ENCODE assay signal across 8 mouse cellular contexts in genomic region chr8:105937496-105938305, GRCm38 (mm10). TPM values are rescaled to one million over a fixed set of nuclear protein-coding genes. Genes with fewer than 3 reads are reported as not detected.
DNase-seq lines count a peak whose midpoint lies in the region; ATAC-seq lines count a peak whose summit lies in the region.

No protein-coding gene starts in this region.

- peak; percentile 31 for ATAC-seq in frontal cortex, adult (ENCODE audit: low TSS enrichment)
- peak; percentile 48 for ATAC-seq in erythroblast, adult 5-6 weeks (replicated peaks; ENCODE audit: low FRiP score, poor library complexity, severe bottlenecking)

- no peak for DNase-seq in frontal cortex, postnatal 10 days (ENCODE audit: low spot score in 2 of 2)
- peak; percentile 55 for DNase-seq in adrenal gland, adult 8-10 months
- DNase-seq in heart, postnatal 4 days = peak; percentile 53
- DNase-seq in layer of hippocampus, postnatal 10 days (ENCODE audit: low spot score in 2 of 2) = peak; percentile 48 to 59
- DNase-seq in lung, postnatal 36 days = peak; percentile 71
- peak; percentile 40 for DNase-seq in spleen, adult 12 weeks (ENCODE audit: low spot score)

RNA-seq across cellular contexts. Expression of gene Psmb10, which starts 0.5 kb away (rescaled TPM):
- total RNA-seq in adrenal gland, adult 8-10 months (2022) = 100 to 1,000 TPM in 1 of 4 experiments, 10 to 100 TPM in 3; 66.8 to 110 (median 68.4) TPM
- 22.9 and 51.4 TPM in 2 replicates for total RNA-seq in erythroblast, adult 5-6 weeks (2015; ENCODE audit: low replicate concordance)
- total RNA-seq in erythroblast, adult 5-6 weeks (2017; ENCODE audit: low replicate concordance) = 7.2 and 13.2 TPM in 2 replicates
- total RNA-seq in heart, postnatal 4 days (2021) = 10 to 100 TPM; 85.4 to 94.0 TPM
- 10 to 100 TPM; 70.2 to 82.5 TPM for total RNA-seq in layer of hippocampus, postnatal 10 days (2021)

RNA-seq across cellular contexts. Expression of gene Ctrl, which starts 4.0 kb away (rescaled TPM):
- total RNA-seq in adrenal gland, adult 8-10 months (2022) = 1 to 10 TPM in 1 of 4 experiments, under 1 TPM in 2, not detected in 1; 0.78 to 1.8 (median 0.86) TPM
- not detected in 2 replicates for total RNA-seq in erythroblast, adult 5-6 weeks (2015; ENCODE audit: low replicate concordance)
- not detected in 2 replicates for total RNA-seq in erythroblast, adult 5-6 weeks (2017; ENCODE audit: low replicate concordance)
- under 1 TPM in 1 of 2 experiments, not detected in 1; 0.32 TPM for total RNA-seq in heart, postnatal 4 days (2021)
- under 1 TPM; 0.85 to 0.91 TPM for total RNA-seq in layer of hippocampus, postnatal 10 days (2021)

RNA-seq across cellular contexts. Expression of gene Lcat, which starts 5.5 kb away (rescaled TPM):
- total RNA-seq in adrenal gland, adult 8-10 months (2022) = 1 to 10 TPM; 1.1 to 3.1 (median 2.2) TPM
- 1.3 TPM in 1 of 2 replicates, not detected in the other for total RNA-seq in erythroblast, adult 5-6 weeks (2015; ENCODE audit: low replicate concordance)
- not detected in 2 replicates for total RNA-seq in erythroblast, adult 5-6 weeks (2017; ENCODE audit: low replicate concordance)
- 1 to 10 TPM; 1.4 to 1.7 TPM for total RNA-seq in heart, postnatal 4 days (2021)
- total RNA-seq in layer of hippocampus, postnatal 10 days (2021) = 10 to 100 TPM; 30.1 to 30.7 TPM

RNA-seq across cellular contexts. Expression of gene Slc12a4, which starts 28.2 kb away (rescaled TPM):
- 10 to 100 TPM; 46.2 to 86.2 (median 68.3) TPM for total RNA-seq in adrenal gland, adult 8-10 months (2022)
- total RNA-seq in erythroblast, adult 5-6 weeks (2015; ENCODE audit: low replicate concordance) = 4.0 and 7.9 TPM in 2 replicates
- 0.68 and 1.4 TPM in 2 replicates for total RNA-seq in erythroblast, adult 5-6 weeks (2017; ENCODE audit: low replicate concordance)
- 10 to 100 TPM; 62.4 to 65.8 TPM for total RNA-seq in heart, postnatal 4 days (2021)
- 10 to 100 TPM; 28.3 to 32.2 TPM for total RNA-seq in layer of hippocampus, postnatal 10 days (2021)

RNA-seq across cellular contexts. Expression of gene Pskh1, which starts 37.5 kb away (rescaled TPM):
- total RNA-seq in adrenal gland, adult 8-10 months (2022) = 10 to 100 TPM; 34.1 to 36.1 (median 34.9) TPM
- total RNA-seq in erythroblast, adult 5-6 weeks (2015; ENCODE audit: low replicate concordance) = 6.3 TPM in 2 replicates
- total RNA-seq in erythroblast, adult 5-6 weeks (2017; ENCODE audit: low replicate concordance) = 6.1 and 6.7 TPM in 2 replicates
- total RNA-seq in heart, postnatal 4 days (2021) = 10 to 100 TPM; 21.7 to 24.3 TPM
- total RNA-seq in layer of hippocampus, postnatal 10 days (2021) = 1 to 10 TPM; 8.1 to 8.3 TPM

Comparison
In these comparisons a context has a peak if more than half of its experiments do, and no peak if none do; other contexts are left out.
1. DNase-seq: peak in adrenal gland, adult 8-10 months (single experiment), heart, postnatal 4 days (single experiment), layer of hippocampus, postnatal 10 days (2 of 2), lung, postnatal 36 days (single experiment) and spleen, adult 12 weeks (single experiment); none in frontal cortex, postnatal 10 days (0 of 2).
2. RNA of gene Lcat, which starts 5.5 kb away (total RNA-seq): 30.1 to 30.7 TPM in layer of hippocampus, postnatal 10 days; 1.1 to 3.1 TPM in adrenal gland, adult 8-10 months, 1.4 to 1.7 TPM in heart, postnatal 4 days and 1.3 TPM in erythroblast, adult 5-6 weeks; every median in the first group is over 4 times any median in the second.